Mouse (Mus musculus) heart, adult 2 months (tissue): ENCODE results near the gene Vps26c.
A peak's percentile ranks its signal among the peaks of the same experiment; 100 is the strongest.

Experiments used
- CTCF ChIP-seq: fragments of 200-600 bp; IDR thresholded peaks from 2 replicates; pipeline ENCODE4 v1.8.1; 2022; ENCODE audit warnings: antibody characterized with exemption, mild to moderate bottlenecking, moderate library complexity
- POLR2A ChIP-seq: fragments of 200-500 bp; IDR thresholded peaks from 2 replicates; pipeline ENCODE4 v1.6.1; 2011; ENCODE audit warnings: mild to moderate bottlenecking, low read depth, low read length, control low read depth; ENCODE audit not compliant: insufficient read depth

DNA sequence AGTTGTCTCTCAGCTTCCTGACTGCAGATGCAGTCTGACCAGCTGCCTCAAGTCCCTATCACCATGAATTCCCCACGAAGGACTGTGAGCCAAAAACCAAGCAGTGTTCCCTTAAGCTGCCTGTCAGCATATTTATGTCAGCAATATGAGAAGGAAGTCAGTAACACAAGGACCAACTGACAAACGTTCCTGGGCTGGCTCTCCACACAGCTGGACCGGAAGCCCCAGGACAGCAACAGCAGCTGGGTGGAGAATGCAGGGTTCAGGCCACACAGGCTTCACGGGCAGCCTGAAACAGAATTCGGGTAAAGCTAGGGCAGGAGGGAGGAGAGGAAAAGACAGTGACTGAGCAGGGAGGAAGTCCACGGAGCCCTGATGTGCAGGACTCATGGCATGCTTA, 7.6 kb downstream of the Vps26c start:
- TF ChIP-seq CTCF = no peak
- TF ChIP-seq POLR2A = peak; percentile 30; the same call in 1 of the 2 replicates
